Mouse (Mus musculus): ENCODE results near the gene Nr6a1. TPM values are rescaled to one million over a fixed set of nuclear protein-coding genes. Genes with fewer than 3 reads are reported as not detected.

Nr6a1 gene
- polyA plus RNA-seq, 1 experiment: 1.3 TPM

- TF ChIP-seq POLR2A (IDR thresholded peaks at IDR 0.05; ENCODE audit: low read depth, low read length) (no peak), CTCF (IDR thresholded peaks at IDR 0.05; ENCODE audit: extremely low read depth, insufficient read depth, insufficient read length, insufficient replicate concordance) (no peak)
- no peak overlapping the region for H3K27ac ChIP-seq (ENCODE audit: insufficient read depth, low read length)
- H3K27me3 ChIP-seq (ENCODE audit: control insufficient read depth, insufficient read depth, low read length): no peaks in the 10 kb centered on the region
- 95% methylated on average over 14 of the region's 14 CpGs for WGBS
- no peaks in the 10 kb centered on the region for H3K4me1 ChIP-seq (ENCODE audit: control insufficient read depth, insufficient read depth, insufficient read length)
- no peaks in the 10 kb centered on the region for H3K36me3 ChIP-seq (ENCODE audit: control insufficient read depth, insufficient read depth, low read length)
- H3K4me3 ChIP-seq (ENCODE audit: extremely low read depth, insufficient read depth, insufficient read length): no peak overlapping the region
- DNase-seq (ENCODE audit: low read depth in 1 of 2, low spot score in 2 of 2): no peak
Measured at GRCm38 (mm10) chr2:38738601-38739301, 188.7 kb downstream of the Nr6a1 start.

DNA sequence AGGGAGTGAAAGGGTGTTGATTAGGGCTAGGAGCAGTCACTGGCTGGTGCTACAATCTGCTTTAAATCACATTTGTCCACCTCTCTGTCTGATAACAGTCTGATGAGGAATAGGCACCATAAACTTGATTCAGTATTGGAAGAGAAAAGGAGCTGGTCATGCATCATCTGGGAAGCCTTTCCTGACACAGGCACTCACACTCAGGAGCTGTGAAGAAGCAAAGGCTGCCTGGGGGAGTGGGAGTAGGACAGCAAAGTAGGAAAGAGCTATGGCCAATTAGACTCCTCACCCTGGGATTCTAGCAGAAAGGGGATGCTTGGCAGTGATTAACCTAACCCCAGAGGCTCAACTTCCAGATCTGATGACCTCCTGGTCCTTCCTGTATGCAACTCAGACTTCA lies 191.7 kb downstream of the Nr6a1 start:
- H3K36me3 ChIP-seq (ENCODE audit: control insufficient read depth, insufficient read depth, low read length): no peaks in the 10 kb centered on the region
- TF ChIP-seq POLR2A (IDR thresholded peaks at IDR 0.05; ENCODE audit: low read depth, low read length) (no peak), CTCF (IDR thresholded peaks at IDR 0.05; ENCODE audit: extremely low read depth, insufficient read depth, insufficient read length, insufficient replicate concordance) (no peak)
- H3K4me1 ChIP-seq (ENCODE audit: control insufficient read depth, insufficient read depth, insufficient read length): no peaks in the 10 kb centered on the region
- no peaks in the 10 kb centered on the region for H3K27me3 ChIP-seq (ENCODE audit: control insufficient read depth, insufficient read depth, low read length)
- no peak for DNase-seq (ENCODE audit: low read depth in 1 of 2, low spot score in 2 of 2)
- no peak overlapping the region for H3K27ac ChIP-seq (ENCODE audit: insufficient read depth, low read length)
- no peak overlapping the region for H3K4me3 ChIP-seq (ENCODE audit: extremely low read depth, insufficient read depth, insufficient read length)

- Histone ChIP-seq H3K27ac (ENCODE audit: insufficient read depth, low read length) (no peak overlapping the region), H3K27me3 (ENCODE audit: control insufficient read depth, insufficient read depth, low read length) (no peaks in the 10 kb centered on the region), H3K4me3 (ENCODE audit: extremely low read depth, insufficient read depth, insufficient read length) (no peak overlapping the region), H3K36me3 (ENCODE audit: control insufficient read depth, insufficient read depth, low read length) (no peaks in the 10 kb centered on the region), H3K4me1 (ENCODE audit: control insufficient read depth, insufficient read depth, insufficient read length) (no peaks in the 10 kb centered on the region)
- TF ChIP-seq CTCF (IDR thresholded peaks at IDR 0.05; ENCODE audit: extremely low read depth, insufficient read depth, insufficient read length, insufficient replicate concordance) (no peak), POLR2A (IDR thresholded peaks at IDR 0.05; ENCODE audit: low read depth, low read length) (no peak)
- no peak for DNase-seq (ENCODE audit: low read depth in 1 of 2, low spot score in 2 of 2)
- 94% methylated on average over 5 of the region's 5 CpGs for WGBS
Measured at GRCm38 (mm10) chr2:38734721-38735120, 192.8 kb downstream of the Nr6a1 start.

- Histone ChIP-seq H3K4me3 (ENCODE audit: extremely low read depth, insufficient read depth, insufficient read length) (no peak overlapping the region), H3K27me3 (ENCODE audit: control insufficient read depth, insufficient read depth, low read length) (no peaks in the 10 kb centered on the region), H3K27ac (ENCODE audit: insufficient read depth, low read length) (no peak overlapping the region), H3K4me1 (ENCODE audit: control insufficient read depth, insufficient read depth, insufficient read length) (no peaks in the 10 kb centered on the region), H3K36me3 (ENCODE audit: control insufficient read depth, insufficient read depth, low read length) (no peaks in the 10 kb centered on the region)
- DNase-seq (ENCODE audit: low read depth in 1 of 2, low spot score in 2 of 2): no peak
- 93% methylated on average over 6 of the region's 6 CpGs for WGBS
- TF ChIP-seq POLR2A (IDR thresholded peaks at IDR 0.05; ENCODE audit: low read depth, low read length): no peak
- no peak for TF ChIP-seq CTCF (IDR thresholded peaks at IDR 0.05; ENCODE audit: extremely low read depth, insufficient read depth, insufficient read length, insufficient replicate concordance)
Measured at GRCm38 (mm10) chr2:38730331-38730827, 197.1 kb downstream of the Nr6a1 start.

DNA sequence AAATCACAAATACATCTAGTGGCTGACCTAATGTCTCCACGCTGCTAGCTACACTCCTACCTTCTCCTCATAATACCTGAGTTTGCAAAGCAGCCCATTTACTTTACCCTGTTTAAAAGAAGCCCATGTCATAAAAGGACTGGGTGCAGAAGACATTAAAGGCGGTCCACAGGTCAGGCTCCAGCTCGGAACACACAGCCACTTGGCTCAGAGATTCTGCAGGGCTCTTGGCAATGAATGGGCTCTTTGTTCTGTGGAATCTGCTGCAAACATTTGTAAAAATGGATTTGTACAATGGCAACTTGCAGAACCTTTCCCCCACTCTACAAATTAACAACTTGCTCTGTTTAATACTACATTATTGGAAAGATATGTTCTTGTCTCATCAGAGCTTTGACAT lies 202.1 kb downstream of the Nr6a1 start:
- H3K4me1 ChIP-seq (ENCODE audit: control insufficient read depth, insufficient read depth, insufficient read length): no peaks in the 10 kb centered on the region
- TF ChIP-seq POLR2A (IDR thresholded peaks at IDR 0.05; ENCODE audit: low read depth, low read length) (no peak), CTCF (IDR thresholded peaks at IDR 0.05; ENCODE audit: extremely low read depth, insufficient read depth, insufficient read length, insufficient replicate concordance) (no peak)
- no peaks in the 10 kb centered on the region for H3K27me3 ChIP-seq (ENCODE audit: control insufficient read depth, insufficient read depth, low read length)
- no peak overlapping the region for H3K4me3 ChIP-seq (ENCODE audit: extremely low read depth, insufficient read depth, insufficient read length)
- H3K27ac ChIP-seq (ENCODE audit: insufficient read depth, low read length): no peak overlapping the region
- H3K36me3 ChIP-seq (ENCODE audit: control insufficient read depth, insufficient read depth, low read length): no peaks in the 10 kb centered on the region
- DNase-seq (ENCODE audit: low read depth in 1 of 2, low spot score in 2 of 2): no peak
- 87% methylated on average over 3 of the region's 3 CpGs for WGBS

GRCm38 (mm10) chr2:38723378-38723777 lies 204.1 kb downstream of the Nr6a1 start:
- Histone ChIP-seq H3K27me3 (ENCODE audit: control insufficient read depth, insufficient read depth, low read length) (no peaks in the 10 kb centered on the region), H3K27ac (ENCODE audit: insufficient read depth, low read length) (no peak overlapping the region), H3K4me1 (ENCODE audit: control insufficient read depth, insufficient read depth, insufficient read length) (no peaks in the 10 kb centered on the region), H3K4me3 (ENCODE audit: extremely low read depth, insufficient read depth, insufficient read length) (no peak overlapping the region), H3K36me3 (ENCODE audit: control insufficient read depth, insufficient read depth, low read length) (no peaks in the 10 kb centered on the region)
- DNase-seq (ENCODE audit: low read depth in 1 of 2, low spot score in 2 of 2): no peak
- TF ChIP-seq CTCF (IDR thresholded peaks at IDR 0.05; ENCODE audit: extremely low read depth, insufficient read depth, insufficient read length, insufficient replicate concordance) (no peak), POLR2A (IDR thresholded peaks at IDR 0.05; ENCODE audit: low read depth, low read length) (no peak)
- 87% methylated on average over 4 of the region's 4 CpGs for WGBS

DNA sequence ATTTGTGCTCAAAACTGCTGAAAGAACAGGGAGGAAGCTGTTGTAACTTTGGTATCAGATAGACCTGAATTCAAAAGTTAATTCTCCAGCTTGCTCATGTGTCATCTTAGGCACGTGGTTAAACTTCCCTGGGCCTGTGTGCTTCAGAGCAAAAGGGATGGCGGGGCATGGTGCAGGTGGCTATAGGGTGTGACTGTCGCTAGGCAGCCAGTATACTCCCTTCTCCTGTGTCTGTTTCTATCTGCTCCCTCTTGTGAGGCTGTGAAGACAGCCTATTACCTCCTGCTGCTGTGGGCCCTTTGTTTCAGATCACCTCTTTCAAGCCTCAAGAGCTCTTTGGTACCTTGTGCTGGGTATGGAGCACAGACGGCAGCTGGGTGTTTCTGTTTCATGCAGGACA lies 205.4 kb downstream of the Nr6a1 start:
- Histone ChIP-seq H3K27ac (ENCODE audit: insufficient read depth, low read length) (no peak overlapping the region), H3K4me1 (ENCODE audit: control insufficient read depth, insufficient read depth, insufficient read length) (no peaks in the 10 kb centered on the region), H3K36me3 (ENCODE audit: control insufficient read depth, insufficient read depth, low read length) (no peaks in the 10 kb centered on the region), H3K27me3 (ENCODE audit: control insufficient read depth, insufficient read depth, low read length) (no peaks in the 10 kb centered on the region), H3K4me3 (ENCODE audit: extremely low read depth, insufficient read depth, insufficient read length) (no peak overlapping the region)
- TF ChIP-seq POLR2A (IDR thresholded peaks at IDR 0.05; ENCODE audit: low read depth, low read length): no peak
- no peak for TF ChIP-seq CTCF (IDR thresholded peaks at IDR 0.05; ENCODE audit: extremely low read depth, insufficient read depth, insufficient read length, insufficient replicate concordance)
- no peak for DNase-seq (ENCODE audit: low read depth in 1 of 2, low spot score in 2 of 2)
- 70% methylated on average over 4 of the region's 4 CpGs for WGBS
